Mouse (Mus musculus) NIH3T3 (cell line): ENCODE data around the gene Defb23.
A peak's percentile ranks its signal among the peaks of the same experiment; 100 is the strongest.
"Not testable (repeated sequence)": the region's sequence is repeated elsewhere in the genome, so short reads cannot be mapped to it uniquely, and the experiment has no call there.

Source experiments
- DNase-seq: peaks from one replicate; pipeline ENCODE4 v3.0.0-alpha.2; 2012; ENCODE audit warnings: low read depth

Gene Defb23

DNA sequence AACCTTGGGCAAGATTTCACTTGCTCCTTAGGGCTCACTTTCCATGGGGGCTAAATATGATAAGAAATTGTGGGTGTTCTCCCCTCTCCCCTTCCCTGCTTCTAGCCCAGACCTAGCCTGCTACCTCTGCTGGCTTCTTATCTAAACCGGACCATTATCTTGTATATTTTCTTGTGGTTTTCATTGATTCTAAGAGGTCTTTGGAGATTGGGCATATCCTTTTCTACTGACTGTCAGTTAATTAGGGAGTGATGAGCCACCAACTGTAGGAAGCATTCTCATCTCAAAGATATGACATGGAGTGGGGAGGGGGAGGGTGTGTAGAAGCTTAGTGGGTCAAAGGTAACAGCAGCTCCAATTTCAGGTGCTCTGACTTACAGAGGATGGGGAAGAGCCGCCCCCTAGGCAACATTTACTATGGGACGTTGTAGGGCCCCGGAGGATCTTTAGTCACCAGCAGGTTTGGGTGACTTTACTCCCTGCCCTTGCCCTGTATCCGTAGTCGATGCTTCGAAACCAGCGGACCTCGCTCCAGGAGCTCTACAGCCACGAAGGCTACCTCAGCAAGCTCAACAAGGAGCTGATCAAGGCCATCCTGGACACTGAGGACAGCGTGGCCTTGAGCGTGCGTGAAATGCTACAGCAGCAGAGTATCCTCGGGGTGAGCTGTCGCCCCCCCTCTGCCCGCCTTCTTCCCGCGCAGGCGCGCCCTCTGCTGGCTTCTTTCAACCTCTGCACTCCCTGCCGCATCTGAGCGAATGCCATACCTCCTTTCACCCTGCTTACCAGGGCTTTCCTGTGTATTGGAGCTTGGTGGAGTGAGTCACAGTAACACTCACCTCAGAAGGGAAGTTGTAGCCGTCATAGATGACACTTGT lies 27.2 kb downstream of the Defb23 start:
- DNase-seq, result peak; percentile 92

DNA sequence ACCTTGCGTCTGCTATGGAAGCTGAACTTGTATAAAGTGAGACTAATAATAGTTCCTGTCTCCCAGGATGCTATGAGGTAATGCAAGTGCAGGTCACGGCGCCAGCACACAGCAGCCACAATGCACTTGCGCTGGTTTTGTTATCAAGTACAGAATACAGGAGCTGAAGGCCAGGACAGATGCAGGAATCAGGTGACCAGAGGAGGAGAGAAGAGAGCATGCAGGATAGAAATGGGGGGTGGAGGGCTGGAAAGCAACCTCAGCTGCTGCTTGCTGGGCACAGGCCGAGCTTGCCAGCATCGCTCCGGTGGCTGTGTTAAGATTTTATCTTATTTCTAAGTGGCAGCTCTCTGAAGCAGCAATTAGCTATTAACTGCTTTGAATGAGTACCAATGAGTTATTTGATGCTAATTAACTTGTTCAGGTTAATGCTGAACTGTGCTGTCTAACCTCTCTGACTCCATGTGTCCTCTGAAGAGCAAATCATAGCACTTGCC lies 28.0 kb downstream of the Defb23 start:
- DNase-seq, result no peak

DNA sequence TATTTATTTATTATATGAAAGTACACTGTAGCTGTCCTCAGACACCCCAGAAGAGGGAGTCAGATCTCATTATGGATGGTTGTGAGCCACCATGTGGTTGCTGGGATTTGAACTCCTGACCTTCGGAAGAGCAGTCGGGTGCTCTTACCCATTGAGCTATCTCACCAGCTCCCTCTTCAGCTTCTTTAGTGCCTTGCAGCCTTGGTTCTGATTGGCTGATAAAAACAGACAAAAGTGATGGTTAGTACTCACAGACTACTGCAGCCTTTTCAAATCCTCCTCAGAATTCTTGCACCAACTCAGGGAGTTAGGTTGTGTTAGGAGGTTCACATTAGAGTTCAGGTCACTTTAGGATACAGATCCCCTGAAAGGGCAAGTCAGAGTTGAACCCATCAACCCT lies 35.9 kb downstream of the Defb23 start:
- DNase-seq, result not testable (repeated sequence)

DNA sequence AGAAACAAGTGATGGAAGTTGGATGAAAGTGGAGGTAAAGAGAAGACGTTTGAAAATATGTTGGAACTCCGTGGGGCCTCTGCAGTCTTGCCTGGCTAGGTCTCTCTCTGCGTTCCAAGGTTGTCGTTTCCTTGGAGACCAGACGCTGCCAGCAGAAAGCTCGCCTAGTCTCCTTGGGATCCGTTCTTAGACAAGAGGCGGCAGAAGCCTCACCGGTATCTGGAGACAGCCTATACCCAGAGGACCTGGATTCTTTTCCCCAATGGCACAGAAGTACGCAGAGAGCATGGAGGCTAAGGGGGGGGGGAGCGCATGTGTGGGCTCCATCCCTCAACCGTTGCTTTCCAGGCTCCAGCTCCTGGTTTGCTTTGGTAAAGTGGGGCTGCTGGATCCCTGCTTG lies 36.9 kb downstream of the Defb23 start:
- no peak for DNase-seq

DNA sequence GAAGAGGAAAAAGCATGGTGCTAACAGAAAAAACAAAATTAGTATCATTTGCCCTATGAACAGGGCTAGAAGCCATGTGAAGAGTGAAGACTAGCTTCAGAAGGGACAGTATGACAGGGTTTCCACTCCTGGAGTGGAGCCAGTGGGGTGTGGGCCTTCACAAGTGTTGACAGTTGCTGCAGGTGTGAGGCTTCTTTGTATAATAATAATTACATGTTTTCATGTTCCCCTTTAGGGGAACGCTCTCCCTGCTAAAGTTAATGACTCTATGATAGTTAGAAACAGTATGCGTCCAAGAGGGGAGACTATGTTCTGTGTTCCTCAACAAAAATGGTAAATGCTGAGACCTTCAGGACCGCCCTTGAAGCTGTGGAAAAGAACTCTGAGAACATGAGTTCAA lies 48.6 kb downstream of the Defb23 start:
- no peak for DNase-seq

DNA sequence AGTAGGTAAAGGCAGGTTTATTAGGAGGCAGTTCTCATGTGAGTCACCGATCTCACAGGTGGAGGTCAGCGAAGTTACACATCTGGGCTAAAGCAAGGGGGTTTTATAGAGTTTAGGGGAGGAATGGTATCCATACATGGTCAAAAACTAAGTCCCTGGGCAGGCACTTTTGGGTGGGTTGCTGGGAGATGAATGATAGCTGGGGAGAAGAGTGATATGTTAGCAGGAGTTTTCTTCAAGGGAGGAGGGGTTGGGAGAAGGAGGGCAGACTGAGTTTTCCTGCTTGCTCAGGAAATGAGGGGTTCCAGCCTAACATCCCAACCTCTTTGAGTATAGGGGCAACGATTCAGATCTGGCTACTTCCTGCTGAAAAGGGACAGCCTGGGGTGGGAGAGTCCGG lies 49.1 kb downstream of the Defb23 start, which contains the start of gene 6820408C15Rik:
6820408C15Rik (plus strand) TSS at position 301 of the 400 bp plus-strand sequence.
- no peak for DNase-seq

DNA sequence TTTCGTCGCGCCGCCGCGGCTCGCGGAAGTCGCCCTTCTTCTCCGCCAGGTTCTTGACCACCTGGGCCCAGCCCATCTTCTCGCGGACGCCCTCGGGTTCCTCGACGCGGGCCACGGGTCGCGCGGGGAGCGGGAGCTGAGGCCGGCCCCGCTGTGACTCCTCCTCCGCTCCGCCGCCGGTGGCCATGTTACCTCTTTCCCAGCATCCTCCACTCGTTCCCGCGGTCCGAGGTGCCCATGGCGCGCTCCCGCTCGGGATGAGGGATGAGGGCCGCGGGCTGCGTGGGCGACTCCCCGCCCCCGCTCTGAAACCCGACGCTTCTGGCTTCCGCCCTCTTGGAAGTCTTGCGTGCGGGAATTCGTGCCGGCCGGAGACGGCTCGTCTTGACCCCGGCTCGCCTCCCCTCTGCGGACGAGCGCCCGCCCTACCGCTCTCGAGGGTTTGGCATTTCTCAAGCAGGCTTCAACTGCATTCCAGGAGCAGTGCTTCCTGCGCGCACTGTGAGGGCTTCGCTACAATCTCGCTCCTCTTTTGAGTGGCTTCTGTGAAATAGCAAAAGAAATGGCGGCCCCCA lies 49.7 kb downstream of the Defb23 start, which contains the start of gene Zcchc3:
Zcchc3 (minus strand) TSS at position 437 of the 575 bp plus-strand sequence.
- peak; percentile 96 for DNase-seq

DNA sequence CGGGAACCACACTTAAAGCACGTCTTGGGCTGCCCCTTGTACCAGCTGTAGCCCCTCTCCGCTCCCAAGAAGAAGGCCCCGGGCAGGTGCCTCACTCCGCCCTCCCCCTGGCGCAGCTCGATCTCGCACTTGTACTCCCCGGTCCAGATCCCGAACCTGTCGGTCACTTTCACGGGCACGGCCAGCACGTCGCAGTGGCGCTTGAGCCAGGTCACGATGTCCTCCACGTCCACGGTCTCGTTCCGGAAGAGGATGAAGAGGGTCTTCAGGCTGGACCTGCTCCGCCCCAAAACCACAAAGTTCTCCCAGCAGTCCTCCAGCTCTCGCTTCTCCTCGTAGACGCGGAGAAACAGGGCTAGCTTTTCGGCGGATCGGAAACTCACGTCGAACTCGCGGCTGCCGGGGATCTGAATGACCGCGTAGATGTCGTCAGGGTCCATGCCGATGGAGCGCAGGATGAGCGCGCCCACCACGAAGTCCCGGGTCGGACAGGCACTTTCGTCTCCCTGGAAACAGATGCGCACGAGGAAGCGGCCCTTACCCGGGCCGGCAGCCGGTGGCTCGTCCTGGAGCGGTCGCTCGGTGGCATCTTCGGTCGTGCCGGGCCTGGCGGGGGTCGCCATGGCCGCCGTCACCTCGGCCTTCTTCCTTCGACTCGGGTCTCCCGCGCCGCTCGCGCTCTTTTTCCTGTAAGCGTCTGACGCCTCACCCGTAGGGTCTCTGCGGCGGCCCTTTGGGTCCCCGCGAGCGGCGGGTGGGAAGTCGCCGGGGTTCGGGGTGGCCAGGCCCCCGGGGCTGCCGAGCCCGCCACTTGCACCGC lies 50.4 kb downstream of the Defb23 start:
- DNase-seq, result peak; percentile 41

DNA sequence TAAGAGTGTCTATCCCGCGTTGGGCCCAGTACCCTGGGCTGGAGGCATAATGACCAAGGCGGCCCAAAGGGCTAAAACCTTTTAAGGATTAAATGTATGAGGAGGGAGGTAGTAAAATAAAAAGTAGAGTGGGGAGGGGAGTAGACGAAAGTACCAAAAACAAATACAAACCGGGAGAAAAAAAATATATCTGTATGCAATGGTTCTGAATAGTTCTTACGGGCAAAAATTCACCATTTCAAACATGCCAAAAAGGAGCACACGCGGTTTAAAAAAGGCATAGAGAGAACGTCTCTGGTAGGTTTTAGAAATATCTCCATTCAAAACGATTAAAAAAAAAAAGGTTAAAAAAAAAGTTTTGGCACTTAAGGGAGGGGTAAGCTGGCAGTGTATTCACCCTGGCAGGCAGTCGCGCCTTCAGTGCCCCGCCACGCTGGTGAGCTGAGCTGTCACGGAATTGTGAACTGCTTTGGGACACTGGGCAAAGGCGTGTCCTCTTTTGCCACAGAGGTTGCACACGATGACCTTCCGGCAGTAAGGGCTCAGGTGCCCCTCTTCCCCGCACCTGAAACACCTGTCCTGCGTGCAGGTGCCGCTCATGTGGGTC lies 51.2 kb downstream of the Defb23 start:
- DNase-seq, result no peak

DNA sequence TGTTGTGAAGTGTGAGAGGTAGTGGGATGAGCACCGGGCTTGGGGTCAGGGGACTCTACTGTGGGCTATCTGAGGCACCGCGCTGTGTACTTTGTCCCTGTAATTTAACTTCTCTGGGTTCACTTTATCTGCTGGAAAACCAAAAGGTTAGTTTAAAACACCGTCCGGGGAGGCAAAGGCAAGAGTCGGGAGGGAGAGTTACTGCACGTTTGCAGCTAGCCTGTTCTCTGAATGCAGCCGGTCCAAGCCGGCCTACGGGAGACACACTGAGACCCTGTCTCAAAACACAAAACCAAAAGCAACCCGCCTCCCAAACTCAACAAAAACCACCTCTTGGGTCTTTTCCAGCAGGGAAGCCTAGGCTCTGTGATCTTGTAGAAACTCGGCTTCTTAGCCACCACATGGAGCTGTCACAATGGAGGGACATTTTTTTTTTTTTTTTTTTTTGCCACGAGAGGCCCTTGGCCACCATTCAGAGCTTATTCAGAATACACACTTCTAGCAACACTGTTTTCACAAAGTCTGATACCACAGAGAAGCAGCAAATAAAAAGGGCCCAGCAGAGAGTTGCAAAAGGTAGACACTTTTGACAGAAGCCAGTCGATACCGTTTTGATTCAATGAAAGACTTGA lies 51.8 kb downstream of the Defb23 start:
- DNase-seq, result no peak

DNA sequence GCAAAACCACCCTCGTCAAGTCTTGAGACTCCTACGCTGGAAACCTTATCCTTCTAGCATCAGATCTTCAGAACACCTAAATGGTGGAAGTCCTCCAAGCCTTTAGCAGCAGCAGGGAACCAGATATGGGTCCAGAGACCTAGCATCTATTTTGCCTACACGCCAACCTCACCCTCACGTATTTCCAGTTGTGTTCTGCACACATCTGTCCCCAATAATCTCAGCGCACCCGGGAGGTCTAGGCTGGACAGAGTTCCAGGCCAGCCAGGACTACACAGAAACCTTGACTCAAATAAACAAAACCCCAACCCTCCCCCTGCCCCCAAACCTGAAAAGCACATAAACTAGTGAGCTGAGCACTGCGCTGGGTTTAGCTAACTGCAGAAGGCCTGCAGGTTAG lies 52.9 kb downstream of the Defb23 start:
- DNase-seq, result no peak

DNA sequence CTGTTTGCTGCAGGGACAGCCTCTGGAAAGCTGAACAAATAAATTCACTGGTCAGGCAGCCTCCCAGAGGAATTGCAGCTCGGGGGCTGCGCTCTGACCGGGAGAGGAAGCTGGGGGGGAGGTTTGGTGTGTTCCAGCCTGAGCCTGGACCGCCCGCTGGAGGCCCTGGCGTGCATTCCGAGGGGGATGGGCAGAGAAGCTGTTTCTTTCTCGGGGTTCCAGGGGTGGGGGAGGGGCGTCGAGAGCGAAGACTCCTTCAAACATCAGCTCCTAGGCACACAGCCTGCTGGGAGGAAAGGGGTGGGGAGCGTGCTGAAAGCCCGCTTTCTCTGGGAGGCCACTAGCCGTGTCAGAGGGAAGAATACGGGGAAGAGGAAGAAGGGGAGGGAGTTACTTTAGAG lies 53.4 kb downstream of the Defb23 start:
- no peak for DNase-seq

DNA sequence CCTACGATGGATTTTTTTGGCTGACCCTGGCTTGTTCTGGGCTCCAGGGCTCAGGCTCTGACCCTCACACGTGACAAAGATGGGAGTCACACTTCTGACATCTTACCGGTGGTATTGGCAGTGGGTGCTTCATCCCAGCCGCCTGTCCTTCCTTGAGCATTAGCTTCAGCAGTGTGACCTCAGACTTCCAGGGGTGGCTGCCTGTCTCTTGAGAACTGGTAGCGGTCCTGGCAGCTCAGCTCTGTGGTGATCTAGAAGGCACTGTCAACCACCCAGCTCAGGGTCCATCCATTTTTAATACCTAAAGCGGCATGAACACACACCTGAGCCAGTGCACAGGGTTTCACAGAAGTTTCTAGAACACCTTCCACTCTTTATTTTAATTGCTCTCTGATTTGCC lies 54.6 kb downstream of the Defb23 start:
- no peak for DNase-seq
